Mouse (Mus musculus) CD4-positive, CD25-positive, alpha-beta regulatory T cell, adult 4 months (primary cell): ENCODE results near the gene Abcd3. TPM values are rescaled to one million over a fixed set of nuclear protein-coding genes. Genes with fewer than 3 reads are reported as not detected.

ENCODE experiments used
- ATAC-seq: one replicate; pipeline ENCODE4 v1.8.0; 2017
- polyA plus RNA-seq, 2 experiments: library from polyadenylated mRNA; unstranded; fragments of 100-300 nt; shearing (Covaris generic); gene quantifications; one replicate each; pipeline ENCODE4 v1.2.1; 2017

The Abcd3 gene
- polyA plus RNA-seq: 10 to 100 TPM; 13.5 to 15.4 TPM

DNA sequence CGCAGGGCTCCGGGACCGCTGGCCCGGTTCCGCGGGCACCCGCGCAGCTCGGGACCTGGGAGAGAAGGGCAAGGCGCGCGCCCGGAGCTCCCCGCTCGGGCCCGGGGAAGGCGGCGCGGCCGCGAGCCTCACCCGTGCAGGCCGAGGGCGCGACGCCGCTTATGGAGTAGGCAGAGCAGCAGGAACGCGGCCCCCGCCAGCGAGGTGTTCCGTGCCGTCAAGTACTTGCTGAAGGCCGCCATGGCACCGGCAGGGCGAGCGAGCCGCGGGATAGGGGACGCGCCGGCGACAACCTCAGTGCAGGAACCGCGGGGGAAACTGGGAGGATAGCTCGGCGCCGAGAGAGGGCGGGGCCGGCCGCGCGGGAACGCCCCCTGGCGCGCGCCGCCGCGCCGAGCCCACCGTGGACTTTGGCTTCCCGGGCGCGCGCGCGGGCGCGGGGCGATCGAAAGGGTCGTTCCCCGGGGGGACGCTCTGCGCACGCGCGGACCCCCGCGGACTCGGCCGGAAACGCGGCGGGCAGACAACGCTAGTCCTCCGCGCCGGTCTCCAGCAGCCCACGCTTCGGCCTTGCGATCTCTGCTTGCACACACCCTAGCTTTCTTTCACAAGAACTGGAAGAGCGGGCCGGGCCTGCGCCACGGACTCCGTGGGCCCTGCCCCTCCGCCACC lies at the start of gene Abcd3:
Gene Abcd3 (minus strand): TSS at position 426 of the 672 bp plus-strand sequence.
- peak; percentile 80 for ATAC-seq

DNA sequence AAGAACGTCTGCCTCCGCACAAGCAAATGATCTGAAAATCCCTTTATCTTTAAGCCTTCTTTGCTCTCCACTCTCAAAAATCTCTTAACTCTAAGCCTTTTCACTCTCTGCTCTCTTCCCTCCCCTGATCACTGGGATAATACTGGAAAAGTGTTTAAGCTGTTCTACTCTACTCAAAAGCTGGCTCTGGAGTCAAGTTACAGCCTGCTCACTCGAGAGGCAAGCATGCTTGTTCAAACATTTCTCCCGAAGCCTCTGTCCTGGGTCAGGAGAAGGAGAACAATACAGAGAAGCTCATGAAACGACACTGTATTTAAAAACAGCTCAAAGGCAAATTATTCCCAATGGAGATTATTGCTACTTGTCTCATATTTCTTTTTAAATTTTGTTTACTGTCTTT lies 44.0 kb upstream of the Abcd3 start:
- ATAC-seq: no peak

DNA sequence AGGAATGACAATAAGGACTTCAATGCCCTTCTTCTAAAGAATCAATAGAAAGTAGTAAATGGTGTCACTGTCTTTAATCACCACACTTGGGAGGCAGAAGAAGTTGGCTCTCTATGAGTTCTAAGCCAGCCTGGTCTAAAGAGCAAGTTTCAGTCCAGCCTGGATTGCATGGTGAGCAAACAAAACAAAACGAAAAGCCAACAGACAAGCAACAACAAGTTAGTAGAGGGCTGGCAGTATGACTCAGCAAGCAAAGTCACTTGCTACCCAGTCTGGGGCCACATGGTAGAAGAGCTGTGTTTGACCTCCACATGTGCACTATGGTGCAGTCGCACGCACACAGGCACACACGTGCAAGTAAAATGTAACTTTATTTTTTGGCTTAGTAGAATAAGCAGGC lies 41.0 kb upstream of the Abcd3 start:
- ATAC-seq: no peak

DNA sequence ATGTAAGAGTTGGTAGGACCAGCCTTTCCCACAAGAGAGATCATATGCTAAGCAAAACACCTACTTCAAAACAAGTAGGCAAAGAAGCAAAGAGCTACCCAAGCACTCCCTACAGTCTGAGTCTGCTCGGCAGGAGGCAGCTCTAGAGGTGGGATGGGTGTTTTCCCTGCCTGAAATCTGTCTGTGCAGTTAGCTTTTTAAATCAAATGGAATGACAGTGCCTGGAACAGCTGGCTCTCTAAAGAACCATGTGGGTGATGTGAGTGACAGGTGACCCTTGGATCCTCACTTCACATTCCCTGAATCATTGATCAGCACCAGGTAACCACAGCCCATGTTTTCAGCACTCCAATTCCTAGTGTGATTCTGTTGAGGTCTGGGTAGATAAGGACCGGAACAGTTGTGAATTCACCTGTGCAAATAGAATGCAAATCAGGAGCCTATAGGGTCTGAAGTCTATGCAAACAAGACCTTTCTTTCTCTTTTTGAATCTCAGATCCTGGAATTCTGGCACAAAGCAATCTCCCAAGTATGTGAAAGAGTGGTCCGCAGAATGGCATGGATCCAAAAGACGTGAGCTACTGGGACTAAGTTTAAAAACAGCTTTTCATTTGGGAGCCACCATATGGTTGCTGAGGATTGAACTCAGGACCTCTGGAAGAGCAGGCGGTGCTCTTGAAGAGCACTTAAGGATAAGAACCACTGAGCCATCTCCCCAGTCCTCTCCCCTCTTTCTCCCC lies 38.8 kb upstream of the Abcd3 start:
- ATAC-seq: no peak

DNA sequence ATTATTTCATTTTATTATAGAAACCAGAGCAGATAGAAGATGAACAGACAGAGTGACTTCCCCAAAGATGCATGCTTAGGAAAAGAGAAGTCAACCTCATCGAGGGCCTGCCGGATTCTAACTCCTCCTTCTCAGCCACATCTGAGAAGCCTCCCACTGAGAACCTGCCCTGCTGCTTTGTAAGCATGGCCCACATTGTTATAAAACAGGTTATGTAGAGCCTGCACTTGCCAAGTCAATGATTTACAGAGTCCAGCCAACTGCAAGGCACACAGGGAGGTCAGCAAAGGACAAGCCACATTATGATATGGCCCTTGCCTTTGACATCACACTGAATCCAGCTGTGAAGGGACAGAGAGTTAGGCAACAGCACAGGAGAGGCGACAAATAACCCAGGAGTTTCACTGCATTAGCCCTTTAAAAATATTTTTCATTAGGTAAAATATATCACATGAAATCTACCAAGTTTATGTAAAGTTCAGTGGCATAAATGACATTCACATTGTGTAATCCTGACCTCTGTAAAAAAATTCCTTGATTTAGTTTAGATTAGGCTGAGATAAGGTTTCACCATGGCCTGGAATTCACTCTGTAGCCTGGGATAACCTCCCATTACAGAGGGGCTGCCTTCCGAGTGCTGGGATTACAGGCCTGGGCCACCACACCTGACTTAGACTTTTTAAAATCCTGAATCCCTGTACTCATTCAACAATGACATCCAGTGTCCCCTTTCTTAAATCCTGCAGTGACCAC lies 37.1 kb upstream of the Abcd3 start:
- no peak for ATAC-seq

DNA sequence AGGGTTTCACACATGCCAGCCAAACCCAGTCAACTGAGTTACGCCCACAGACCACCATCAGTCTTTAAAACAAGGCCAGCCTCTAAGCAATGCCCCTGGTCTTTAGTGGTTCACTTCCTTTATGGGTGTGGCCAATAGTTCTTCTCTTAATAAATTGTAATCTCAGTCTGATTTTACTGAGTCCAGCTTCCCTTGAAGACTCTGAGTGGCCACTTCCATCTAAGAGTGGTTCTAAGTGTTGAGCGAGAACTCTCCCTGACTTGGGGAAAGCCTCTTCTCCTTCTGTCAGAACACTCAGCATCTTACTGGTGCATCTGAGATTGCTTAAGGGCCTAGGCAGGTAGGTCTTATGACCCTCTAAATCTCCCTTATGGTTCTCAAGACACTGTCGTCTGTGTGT lies 35.9 kb upstream of the Abcd3 start:
- ATAC-seq: no peak

DNA sequence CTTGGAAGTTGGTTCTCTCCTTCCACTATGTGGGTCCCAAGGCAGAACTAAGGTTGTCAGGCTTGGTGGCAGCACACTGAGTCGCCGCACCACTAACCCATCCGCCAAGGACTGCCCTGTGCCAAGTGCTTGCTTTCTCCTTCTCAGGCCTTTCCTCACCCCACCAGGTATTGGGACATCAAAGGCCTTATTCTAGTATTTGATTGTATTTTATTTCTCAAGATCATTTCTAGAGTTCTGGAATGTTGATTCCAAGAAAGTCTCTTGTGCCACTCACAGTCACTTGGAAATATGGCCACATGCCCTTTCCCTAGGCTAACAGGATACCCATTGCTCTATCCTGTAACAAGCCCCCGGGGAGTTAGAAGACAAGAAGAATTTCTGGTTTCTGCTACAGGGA lies 35.3 kb upstream of the Abcd3 start:
- ATAC-seq: no peak

DNA sequence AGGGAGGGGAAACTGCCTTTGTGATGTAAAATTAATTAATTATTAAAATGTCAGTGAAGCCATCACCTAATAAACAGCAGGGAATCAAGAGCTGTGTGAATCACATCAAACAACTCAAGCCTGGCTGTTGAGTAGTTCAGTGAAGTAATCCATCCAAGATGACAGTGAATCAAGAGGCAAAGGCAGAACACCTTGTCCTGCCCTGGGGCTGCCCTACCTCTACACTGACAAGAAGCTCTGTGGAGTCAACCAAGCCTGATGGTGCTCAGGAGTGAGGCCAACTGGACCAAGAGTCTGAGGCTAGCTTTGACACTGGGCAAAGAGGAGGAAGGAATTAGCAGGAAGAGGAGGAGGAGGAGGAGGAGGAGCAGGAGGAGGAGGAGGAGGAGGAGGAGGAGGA lies 32.2 kb upstream of the Abcd3 start:
- ATAC-seq: no peak

DNA sequence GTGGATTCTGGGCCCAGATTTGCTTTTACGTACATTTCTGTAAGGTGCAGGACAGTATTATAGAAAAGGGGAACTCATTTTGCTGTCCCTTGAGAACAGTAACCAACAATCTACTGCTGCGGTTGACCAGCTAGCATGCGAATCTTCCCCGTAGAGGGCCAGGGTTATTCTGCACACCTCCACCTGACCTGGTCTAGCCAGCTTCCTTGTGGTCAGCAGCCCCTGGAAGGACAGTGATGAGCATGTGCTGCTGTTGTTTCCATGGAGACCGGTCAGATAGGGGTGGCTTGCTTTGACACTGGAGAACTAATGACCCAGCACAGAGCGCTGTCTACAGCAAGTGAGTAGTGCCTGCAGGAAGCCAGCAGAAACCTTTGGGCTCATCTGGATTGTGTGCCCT lies 29.6 kb upstream of the Abcd3 start:
- ATAC-seq: no peak

DNA sequence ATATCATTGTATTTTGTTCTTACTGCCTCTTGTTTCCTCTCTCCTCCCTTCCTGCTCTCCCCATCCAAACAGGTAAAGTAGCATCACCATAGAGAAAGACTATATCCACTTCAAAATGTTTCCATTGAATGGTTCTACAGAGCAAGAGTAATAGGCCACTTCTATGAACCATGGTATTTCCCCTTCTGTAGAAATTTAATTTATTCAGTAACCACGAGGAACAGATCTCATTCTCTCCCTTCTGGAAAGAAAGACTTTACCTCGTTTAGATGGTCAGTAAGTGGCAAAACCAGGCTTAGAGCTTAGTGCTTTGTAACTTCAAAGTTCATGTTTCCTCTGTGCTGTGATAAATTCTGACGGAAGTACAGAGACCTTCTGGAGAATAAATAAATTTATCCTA lies 28.9 kb upstream of the Abcd3 start:
- ATAC-seq: peak; percentile 53

DNA sequence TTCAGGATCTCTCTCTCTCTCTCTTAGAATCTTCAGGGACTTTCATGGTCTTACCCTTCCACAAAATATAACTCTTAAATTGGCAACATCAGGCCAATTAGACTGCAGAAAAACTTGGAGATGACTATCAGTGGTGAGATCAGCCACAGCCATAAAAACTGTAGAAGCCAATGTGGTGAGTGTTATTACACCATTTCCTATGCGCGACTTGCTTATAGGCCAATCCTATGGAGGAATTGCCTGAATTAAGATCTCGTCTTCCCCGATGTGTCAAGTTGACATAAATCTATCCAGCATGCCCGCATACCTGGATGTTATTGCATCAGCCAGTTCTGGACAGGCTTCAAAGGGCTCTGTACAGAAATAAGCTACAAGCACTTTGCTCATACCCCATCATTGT lies 28.2 kb upstream of the Abcd3 start:
- ATAC-seq: no peak

DNA sequence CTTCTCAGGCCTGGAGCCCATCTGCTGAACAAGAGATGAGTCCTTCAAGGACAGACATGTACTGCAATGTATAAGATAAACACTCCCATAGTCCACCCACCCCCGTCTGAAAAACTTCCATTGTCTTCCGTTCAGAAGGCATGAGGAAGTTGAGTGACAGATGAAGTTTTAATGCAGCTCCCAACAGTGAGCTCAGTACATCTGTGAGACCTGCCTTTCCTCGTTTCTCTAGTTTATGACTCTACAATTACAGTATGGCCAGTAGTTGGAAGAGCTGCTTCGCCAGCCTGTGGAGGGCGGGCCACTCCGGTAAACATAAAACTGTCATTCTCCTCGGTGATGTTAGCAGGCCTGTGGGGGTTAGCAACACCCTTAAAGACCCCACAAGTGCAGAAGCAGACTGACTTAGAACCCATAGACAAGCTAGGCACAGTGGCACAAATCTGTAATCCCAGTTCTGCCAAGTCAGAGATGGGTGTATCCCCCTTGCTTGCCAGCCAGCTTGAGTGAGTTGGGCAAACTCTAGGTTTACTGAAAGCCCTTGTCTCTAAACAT lies 27.3 kb upstream of the Abcd3 start:
- no peak for ATAC-seq

DNA sequence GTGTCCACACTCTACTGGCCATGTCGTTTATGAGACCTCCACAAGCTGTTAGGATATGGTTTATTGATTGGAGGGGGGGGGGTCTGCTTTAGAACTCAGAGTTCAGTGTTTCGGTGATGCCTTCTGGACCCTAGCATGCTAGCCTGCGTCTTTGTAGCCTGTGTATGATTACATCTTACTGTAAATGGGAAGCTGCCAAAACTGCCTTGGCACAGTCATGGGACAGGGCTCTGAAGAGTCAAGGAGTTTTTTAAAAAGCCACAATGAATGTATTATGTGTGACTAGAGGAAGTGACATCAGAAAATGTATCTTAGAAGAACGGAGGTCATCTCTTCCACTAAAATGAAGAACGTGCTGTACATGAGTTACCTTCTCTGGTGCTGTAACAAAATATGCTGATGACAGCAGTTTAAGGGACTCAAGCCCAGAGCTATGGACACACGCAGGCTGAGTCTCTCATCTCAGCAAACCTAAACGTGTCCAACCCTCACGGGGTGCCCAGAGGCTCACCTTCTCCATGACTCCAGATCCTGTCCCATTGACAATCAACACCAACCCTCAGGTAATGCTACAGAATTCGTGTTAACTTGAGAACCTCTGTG lies 26.4 kb upstream of the Abcd3 start:
- no peak for ATAC-seq

DNA sequence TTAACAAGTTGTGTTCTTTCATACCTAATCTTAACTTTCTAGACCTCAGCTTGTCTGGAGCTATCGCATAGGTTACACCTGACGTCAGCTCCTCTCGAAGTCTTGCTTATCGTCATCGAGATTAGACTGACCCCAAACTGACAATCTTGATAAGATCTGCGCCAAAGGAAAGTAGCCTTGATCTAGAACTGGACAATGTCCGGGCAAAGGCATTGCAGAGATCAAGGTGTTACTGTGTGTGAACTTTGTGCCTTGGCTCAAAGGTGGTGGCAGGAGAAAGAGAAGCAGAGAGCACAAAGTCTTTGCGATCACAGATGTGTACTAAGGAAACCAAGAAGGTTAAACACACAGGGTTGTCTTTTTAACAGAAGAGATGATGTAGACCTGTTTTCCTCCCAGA lies 25.2 kb upstream of the Abcd3 start:
- ATAC-seq: no peak

DNA sequence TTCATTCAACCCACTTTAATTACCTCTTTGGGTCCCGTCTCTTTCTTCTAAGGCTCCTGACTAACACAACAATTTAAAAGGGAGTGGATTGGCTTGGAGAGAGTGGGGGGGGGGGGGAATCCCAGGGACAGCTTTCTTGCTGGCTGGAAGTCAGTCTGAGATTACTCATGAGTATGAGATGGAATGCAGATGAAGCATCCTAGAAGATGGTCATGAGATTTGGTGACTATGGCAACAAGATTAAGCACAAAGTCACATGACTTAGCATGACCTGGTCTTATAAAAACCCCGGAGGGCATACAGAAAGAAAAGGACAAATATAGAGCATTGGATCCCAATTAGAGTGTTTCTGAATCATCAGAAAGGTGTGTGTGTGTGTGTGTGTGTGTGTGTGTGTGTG lies 19.6 kb upstream of the Abcd3 start:
- no peak for ATAC-seq

DNA sequence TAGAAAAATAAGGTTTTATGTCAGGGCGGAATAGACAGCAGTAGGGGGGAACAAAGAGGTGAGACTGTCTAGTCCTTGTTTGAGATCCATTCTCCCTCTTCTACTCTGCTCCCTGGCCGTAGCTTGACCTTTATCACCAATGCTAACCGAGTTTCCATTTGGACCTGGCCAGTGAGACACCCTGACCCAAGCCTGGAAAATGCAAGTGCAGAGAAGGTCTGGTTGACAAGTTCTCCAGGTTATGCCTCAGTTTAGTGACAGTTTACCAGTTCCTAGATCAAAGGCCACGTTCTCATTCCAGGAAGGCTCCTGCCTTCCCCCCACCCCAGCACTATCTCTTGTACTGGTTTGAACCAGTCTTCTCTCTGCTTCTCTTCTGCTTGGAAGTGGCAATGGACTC lies 19.1 kb upstream of the Abcd3 start:
- ATAC-seq: no peak

DNA sequence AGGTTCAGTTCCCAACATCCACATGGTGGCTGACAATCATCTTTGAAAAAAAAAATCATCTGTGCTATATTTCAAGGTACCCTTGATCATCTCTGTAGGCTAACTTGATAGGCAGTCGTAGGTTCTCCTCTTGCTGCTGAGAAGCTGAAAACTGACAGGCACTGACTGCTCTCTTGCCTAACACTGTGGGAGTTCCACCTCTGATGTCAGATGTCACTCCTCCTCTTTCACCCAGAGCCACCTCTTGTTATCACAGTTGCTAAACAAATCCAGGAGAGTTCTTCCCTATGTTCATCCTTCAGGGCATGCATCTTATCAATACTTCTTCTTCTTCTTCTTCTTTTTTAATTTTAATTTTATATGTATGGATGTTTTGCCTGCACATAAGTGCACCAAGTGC lies 10.0 kb upstream of the Abcd3 start:
- ATAC-seq: no peak

DNA sequence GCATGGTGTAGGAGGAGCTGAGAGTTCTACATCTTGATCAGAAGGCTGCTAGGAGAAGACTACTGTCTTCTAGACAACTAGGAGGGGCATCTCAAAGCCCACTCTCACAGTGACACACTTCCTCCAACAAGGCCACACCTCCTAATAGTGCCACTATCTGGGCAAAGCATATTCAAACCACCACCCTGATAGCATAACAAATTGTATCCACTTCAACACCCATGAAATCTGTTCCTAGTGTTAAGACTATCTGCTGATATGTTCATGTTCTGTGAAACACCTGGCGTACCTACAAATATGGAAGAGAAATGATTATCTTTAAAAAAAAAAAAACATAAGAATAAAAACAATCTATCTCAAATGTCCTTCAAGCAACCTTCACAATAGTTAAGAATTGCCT lies 9.2 kb upstream of the Abcd3 start:
- no peak for ATAC-seq

DNA sequence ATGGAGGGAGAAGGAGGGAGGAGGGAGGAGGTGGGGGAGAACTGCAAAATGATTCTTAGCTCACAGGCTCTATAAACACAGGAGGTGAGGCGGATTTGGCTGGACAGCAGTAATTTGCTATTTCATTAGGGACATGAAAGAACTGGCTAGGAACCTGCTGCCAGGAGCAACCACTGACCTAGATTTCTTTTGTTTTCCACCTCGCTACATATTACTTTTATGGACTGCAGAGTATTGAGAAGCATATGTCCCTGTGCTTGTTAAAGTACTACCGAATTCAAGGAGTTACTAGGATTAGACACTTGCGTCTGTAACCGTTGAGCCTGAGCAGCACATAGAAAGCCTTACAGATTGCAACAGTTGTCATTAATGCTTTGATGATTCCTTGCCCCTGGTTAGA lies 7.5 kb upstream of the Abcd3 start:
- ATAC-seq: no peak

DNA sequence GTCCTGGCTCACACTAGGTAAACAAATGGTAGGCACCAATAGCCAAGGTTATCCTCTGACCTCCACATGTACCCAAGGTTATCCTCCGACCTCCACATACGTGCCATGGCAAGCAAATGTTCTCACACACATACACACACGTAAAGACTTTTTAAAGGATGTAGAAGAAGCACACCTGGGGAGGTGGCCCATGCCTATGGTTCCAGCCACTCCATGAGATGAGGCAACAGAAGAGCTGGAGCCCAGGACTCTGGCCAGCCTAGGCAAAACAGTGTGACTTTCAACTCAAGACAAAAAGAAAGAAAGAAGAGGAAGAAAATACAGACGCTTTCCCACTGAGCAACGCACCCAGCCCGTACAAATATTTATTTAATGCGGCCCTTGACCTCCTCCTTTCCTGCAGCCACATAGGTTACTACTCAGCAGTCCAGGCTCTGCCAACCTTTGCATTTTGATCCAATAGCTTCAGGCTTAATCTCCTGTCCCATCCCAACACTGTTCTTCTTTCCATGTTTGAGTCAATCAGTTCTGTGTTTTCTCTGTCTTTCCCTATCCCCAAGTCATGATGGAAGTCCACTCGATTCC lies 6.5 kb upstream of the Abcd3 start:
- ATAC-seq: no peak

DNA sequence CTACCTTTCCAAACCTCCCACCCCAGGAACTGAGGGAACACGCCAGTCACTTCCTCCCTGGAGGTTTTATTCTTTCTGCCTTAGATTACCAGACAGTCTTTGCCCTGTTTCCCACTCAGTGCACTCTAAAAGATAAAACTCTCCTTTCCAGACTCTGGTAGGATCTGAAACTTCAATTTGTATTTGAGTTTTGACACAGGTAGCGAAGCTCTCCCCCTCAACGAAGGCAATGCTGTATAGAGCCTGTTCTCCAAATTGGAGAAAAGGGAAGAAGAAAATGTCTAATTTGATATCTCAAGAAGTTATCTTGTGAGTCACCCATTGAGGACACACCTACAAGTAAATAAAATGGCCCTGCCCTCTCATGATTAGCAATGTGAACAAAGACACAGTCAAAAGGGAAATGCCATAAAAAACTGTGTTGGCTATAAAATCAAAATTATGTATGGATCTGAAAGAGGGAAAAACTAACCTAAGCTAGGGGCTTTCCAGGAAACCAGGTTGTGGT lies 4.6 kb upstream of the Abcd3 start:
- ATAC-seq: no peak

DNA sequence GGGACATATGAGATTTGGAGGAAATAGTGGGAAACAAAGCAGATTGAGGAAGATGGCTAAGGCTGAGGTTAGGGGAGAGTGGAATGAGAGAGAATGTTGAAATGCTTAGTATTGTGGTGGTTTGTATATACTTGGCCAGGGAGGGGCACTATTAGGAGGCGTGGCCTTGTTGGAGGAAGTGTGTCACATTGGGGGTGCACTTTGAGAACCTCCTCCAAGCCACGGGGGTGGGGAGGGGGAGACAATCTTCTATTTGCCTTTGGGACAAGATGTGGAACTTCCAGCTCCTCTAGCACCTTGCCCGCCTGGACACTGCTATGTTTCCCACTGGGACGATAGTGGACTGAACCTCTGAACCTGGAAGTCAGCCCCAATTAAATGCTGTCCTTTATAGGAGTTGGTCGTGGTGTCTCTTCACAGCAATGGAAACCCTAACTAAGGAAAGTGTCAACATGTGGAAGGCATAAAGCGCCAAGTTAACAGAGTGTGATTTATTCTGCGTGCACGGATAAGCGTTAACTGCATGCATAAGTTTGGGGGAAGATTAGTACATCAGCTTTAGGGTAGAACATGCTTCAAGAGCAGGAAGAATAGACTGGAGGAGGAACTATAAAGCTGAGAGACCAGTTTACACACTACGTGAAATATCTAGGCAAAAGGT lies 3.8 kb upstream of the Abcd3 start:
- ATAC-seq: no peak
